Mouse (Mus musculus): Measurements from ENCODE around the gene Tmem212.

- TF ChIP-seq CTCF (IDR thresholded peaks at IDR 0.05; ENCODE audit: control insufficient read depth, insufficient read depth, insufficient replicate concordance, low read depth, low read length) (no peak), POLR2A (IDR thresholded peaks at IDR 0.05; ENCODE audit: control insufficient read depth, low read depth, low read length) (no peak)
Observed at GRCm38 (mm10) chr3:27873268-27874073, 22.7 kb downstream of the Tmem212 start.
